Mouse (Mus musculus): Measurements from ENCODE around the gene Lipe.

Lipe gene

GRCm38 (mm10) chr7:25385850-25386555 lies 12.5 kb downstream of the Lipe start:
- DNase-seq (ENCODE audit: low spot score in 2 of 2), result no peak

- no peak for DNase-seq (ENCODE audit: low spot score in 2 of 2)
Observed at GRCm38 (mm10) chr7:25385259-25385658, 13.3 kb downstream of the Lipe start.

- no peak for DNase-seq (ENCODE audit: low spot score in 2 of 2)
Observed at GRCm38 (mm10) chr7:25384818-25385217, 13.7 kb downstream of the Lipe start.

GRCm38 (mm10) chr7:25384318-25384717 lies 14.2 kb downstream of the Lipe start:
- DNase-seq (ENCODE audit: low spot score in 2 of 2), result no peak

GRCm38 (mm10) chr7:25383891-25384290 lies 14.6 kb downstream of the Lipe start:
- no peak for DNase-seq (ENCODE audit: low spot score in 2 of 2)

GRCm38 (mm10) chr7:25383385-25383784 lies 15.1 kb downstream of the Lipe start:
- no peak for DNase-seq (ENCODE audit: low spot score in 2 of 2)

- no peak for DNase-seq (ENCODE audit: low spot score in 2 of 2)
Observed at GRCm38 (mm10) chr7:25382541-25382940, 16.0 kb downstream of the Lipe start.

GRCm38 (mm10) chr7:25381284-25381680 lies 17.2 kb downstream of the Lipe start:
- DNase-seq (ENCODE audit: low spot score in 2 of 2), result no peak

GRCm38 (mm10) chr7:25380392-25381283 lies 17.9 kb downstream of the Lipe start:
- no peak for DNase-seq (ENCODE audit: low spot score in 2 of 2)

- peak in 1 of 2 experiments; percentile 44 for DNase-seq (ENCODE audit: low spot score in 2 of 2)
Observed at GRCm38 (mm10) chr7:25379551-25380351, 18.8 kb downstream of the Lipe start.

- DNase-seq (ENCODE audit: low spot score in 2 of 2), result no peak
Observed at GRCm38 (mm10) chr7:25378181-25379100, 20.1 kb downstream of the Lipe start.

- DNase-seq (ENCODE audit: low spot score in 2 of 2), result no peak
Observed at GRCm38 (mm10) chr7:25377100-25377700, 21.3 kb downstream of the Lipe start.

- DNase-seq (ENCODE audit: low spot score in 2 of 2), result peak; percentile 80 to 96
Observed at GRCm38 (mm10) chr7:25376556-25376955, 22.0 kb downstream of the Lipe start.

GRCm38 (mm10) chr7:25372441-25372840 lies 26.1 kb downstream of the Lipe start:
- no peak for DNase-seq (ENCODE audit: low spot score in 2 of 2)

GRCm38 (mm10) chr7:25369058-25369749 lies 29.3 kb downstream of the Lipe start, which contains the start of gene Cnfn:
Cnfn (minus strand) TSS chr7:25369724.
- no peak for DNase-seq (ENCODE audit: low spot score in 2 of 2)

GRCm38 (mm10) chr7:25368333-25368732 lies 30.2 kb downstream of the Lipe start:
- DNase-seq (ENCODE audit: low spot score in 2 of 2), result no peak

GRCm38 (mm10) chr7:25367632-25368293 lies 30.7 kb downstream of the Lipe start:
- DNase-seq (ENCODE audit: low spot score in 2 of 2), result no peak

GRCm38 (mm10) chr7:25365937-25366625 lies 32.4 kb downstream of the Lipe start:
- no peak for DNase-seq (ENCODE audit: low spot score in 2 of 2)

- no peak for DNase-seq (ENCODE audit: low spot score in 2 of 2)
Observed at GRCm38 (mm10) chr7:25363632-25364031, 34.9 kb downstream of the Lipe start.

Data from left cerebral cortex, adult 9 months (tissue).